Mouse (Mus musculus) olfactory bulb, adult 2 months (tissue): ENCODE measurements around the gene Utrn.

ENCODE experiments used
- CTCF ChIP-seq: fragments of 200-500 bp; IDR thresholded peaks from 2 replicates; pipeline ENCODE4 v1.5.1; 2012; ENCODE audit warnings: low read depth, mild to moderate bottlenecking, low read length, moderate library complexity; ENCODE audit not compliant: insufficient read depth
- POLR2A ChIP-seq: fragments of 200-500 bp; IDR thresholded peaks from 2 replicates; pipeline ENCODE4 v1.6.1; 2012; ENCODE audit warnings: mild to moderate bottlenecking, low read depth, low read length, moderate library complexity; ENCODE audit not compliant: insufficient read depth

GRCm38 (mm10) chr10:12866971-12867732 lies 2.0 kb downstream of the Utrn start:
- TF ChIP-seq CTCF (no peak), POLR2A (no peak)
